In genomic region chr11:75434138-75434537, GRCm38 (mm10) we compare ENCODE assay signal across 1 mouse cellular context.
TF ChIP-seq lines count a peak whose summit lies in the region.

No protein-coding gene starts in this region.

TF ChIP-seq in CH12.LX, 34 proteins besides CTCF, POLR2A, EP300 and RAD21 (continued from another document):
- TF ChIP-seq JUND (conservative IDR thresholded peaks at IDR 0.05; ENCODE audit: low read depth, low read length) (no peak), POLR2AphosphoS2 (IDR thresholded peaks at IDR 0.05; ENCODE audit: low read depth, low read length) (no peak), IRF4 (IDR thresholded peaks at IDR 0.05; ENCODE audit: low read depth, low read length) (no peak), SMC3 (IDR thresholded peaks at IDR 0.05; ENCODE audit: low read depth, low read length) (peak; percentile 24; the same call in 1 of the 2 replicates)
